ENCODE assay signal across 9 mouse cellular contexts in the genomic region with DNA sequence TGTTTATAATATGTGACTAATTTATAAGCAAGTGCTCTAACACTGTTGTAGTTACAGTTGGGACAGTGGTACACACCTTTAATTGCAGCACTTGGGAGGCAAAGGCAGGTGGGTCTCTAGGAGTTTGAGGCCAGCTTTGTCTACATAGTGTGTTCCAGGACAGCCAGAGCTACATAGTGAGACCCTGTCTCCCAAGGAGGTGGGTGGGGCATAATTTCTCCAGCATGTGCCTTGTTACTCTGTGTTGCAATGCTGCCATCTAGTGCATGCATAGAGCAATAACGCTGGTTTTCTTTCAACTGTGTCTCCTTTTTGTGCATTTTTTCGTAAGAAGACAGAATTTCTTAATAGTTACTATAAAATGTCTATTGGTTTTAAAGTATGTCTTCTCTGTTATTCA. TPM values are rescaled to one million over a fixed set of nuclear protein-coding genes. Genes with fewer than 3 reads are reported as not detected.
DNase-seq lines count a peak whose midpoint lies in the region; ATAC-seq and TF ChIP-seq lines count a peak whose summit lies in the region.
"Had no signal": no experiment of that assay in that cellular context is flagged by ENCODE, and none has a peak within 500 bp of the region (broad histone marks: within the 10 kb centered on the region; RNA-seq: fewer than 3 reads in every experiment).

No protein-coding gene starts in this region.

- intact Hi-C loops in left cerebral cortex, postnatal 14 days (cut with DNase I) = loop anchor here (5.0 to 10.0 kb wide), 2 partner anchors 87 to 379 kb away; a partner anchor contains a TSS

- H3K4me2 ChIP-seq in intestine, embryonic 16.5 days (ENCODE audit: low read depth, low read length) = no peak overlapping the region
- H3K4me2 ChIP-seq in midbrain, embryonic 12.5 days (replicated peaks) = no peak overlapping the region
- no peak overlapping the region for H3K4me2 ChIP-seq in stomach, embryonic 15.5 days
- H3K4me2 ChIP-seq: embryonic facial prominence, embryonic 13.5 days had no signal

- H3K9me3 ChIP-seq in intestine, embryonic 16.5 days (ENCODE audit: control insufficient read depth, low read length) = no peaks in the 10 kb centered on the region
- no peaks in the 10 kb centered on the region for H3K9me3 ChIP-seq in midbrain, embryonic 12.5 days
- no peaks in the 10 kb centered on the region for H3K9me3 ChIP-seq in stomach, embryonic 15.5 days
- H3K9me3 ChIP-seq: embryonic facial prominence, embryonic 13.5 days had no signal

- peak; percentile 46; the same call in 1 of the 2 replicates for ATAC-seq in intestine, embryonic 16.5 days
- ATAC-seq in midbrain, embryonic 12.5 days (ENCODE audit: low FRiP score, low read depth) = peak; percentile 92
- peak; percentile 43; the same call in 1 of the 2 replicates for ATAC-seq in stomach, embryonic 15.5 days (ENCODE audit: insufficient read depth, low FRiP score, low read depth)

- peak; percentile 7; the same call in 1 of the 2 replicates for TF ChIP-seq CTCF in testis, adult 2 months (IDR thresholded peaks at IDR 0.05; ENCODE audit: control insufficient read depth, insufficient read depth, insufficient replicate concordance, low read depth, low read length)

- no peaks in the 10 kb centered on the region for H3K36me3 ChIP-seq in testis, adult 2 months (ENCODE audit: control insufficient read depth, insufficient read depth, low read length)
- peaks cover 2% of the 10 kb centered on the region; the same call in 1 of the 2 replicates for H3K36me3 ChIP-seq in intestine, embryonic 16.5 days (ENCODE audit: control insufficient read depth, insufficient read depth, low read length)
- peaks cover 36% of the 10 kb centered on the region for H3K36me3 ChIP-seq in midbrain, embryonic 12.5 days
- H3K36me3 ChIP-seq in stomach, embryonic 15.5 days = peaks cover 4% of the 10 kb centered on the region; the same call in 1 of the 2 replicates

- DNase-seq in testis, postnatal 14 days (ENCODE audit: low spot score) = no peak
- DNase-seq in cerebellum, adult 8-10 months = peak; percentile 27
- peak; percentile 18 to 32 for DNase-seq in frontal cortex, postnatal 10 days (ENCODE audit: low spot score in 2 of 2)
- DNase-seq in left cerebral cortex, postnatal 14 days (ENCODE audit: low spot score in 2 of 2) = peak; percentile 54 to 58

- TF ChIP-seq POLR2A in testis, adult 2 months (IDR thresholded peaks at IDR 0.05; ENCODE audit: control insufficient read depth, low read depth, low read length) = no peak

- WGBS in intestine, embryonic 16.5 days = 43% methylated on average over 2 of the region's 2 CpGs
- WGBS in midbrain, embryonic 12.5 days = 42% methylated on average over 2 of the region's 2 CpGs
- WGBS in stomach, embryonic 15.5 days = 39% methylated on average over 2 of the region's 2 CpGs

- H3K4me1 ChIP-seq in testis, adult 2 months (ENCODE audit: control insufficient read depth, insufficient read depth, low read length) = no peaks in the 10 kb centered on the region
- H3K4me1 ChIP-seq in intestine, embryonic 16.5 days (ENCODE audit: control insufficient read depth, insufficient read depth, low read length) = no peaks in the 10 kb centered on the region
- no peaks in the 10 kb centered on the region for H3K4me1 ChIP-seq in midbrain, embryonic 12.5 days
- no peaks in the 10 kb centered on the region for H3K4me1 ChIP-seq in stomach, embryonic 15.5 days
- H3K4me1 ChIP-seq: embryonic facial prominence, embryonic 13.5 days had no signal

- no peak overlapping the region for H3K9ac ChIP-seq in intestine, embryonic 16.5 days (ENCODE audit: low read depth, low read length)
- no peak overlapping the region for H3K9ac ChIP-seq in midbrain, embryonic 12.5 days (replicated peaks)
- no peak overlapping the region for H3K9ac ChIP-seq in stomach, embryonic 15.5 days
- H3K9ac ChIP-seq: embryonic facial prominence, embryonic 13.5 days had no signal

- H3K4me3 ChIP-seq in testis, adult 2 months (ENCODE audit: control insufficient read depth, low read depth, low read length) = no peak overlapping the region
- H3K4me3 ChIP-seq in intestine, embryonic 16.5 days (ENCODE audit: low read length) = no peak overlapping the region
- no peak overlapping the region for H3K4me3 ChIP-seq in midbrain, embryonic 12.5 days
- H3K4me3 ChIP-seq in stomach, embryonic 15.5 days (replicated peaks) = no peak overlapping the region
- H3K4me3 ChIP-seq: embryonic facial prominence, embryonic 13.5 days had no signal

- no peak overlapping the region for H3K27ac ChIP-seq in testis, adult 2 months (ENCODE audit: control insufficient read depth, insufficient read depth, low read depth, low read length)
- no peak overlapping the region for H3K27ac ChIP-seq in intestine, embryonic 16.5 days (ENCODE audit: low read length)
- no peak overlapping the region for H3K27ac ChIP-seq in midbrain, embryonic 12.5 days (replicated peaks)
- no peak overlapping the region for H3K27ac ChIP-seq in stomach, embryonic 15.5 days
- H3K27ac ChIP-seq: embryonic facial prominence, embryonic 13.5 days had no signal

- H3K27me3 ChIP-seq in testis, adult 2 months (ENCODE audit: control insufficient read depth, insufficient read depth, low read length) = no peaks in the 10 kb centered on the region
- no peaks in the 10 kb centered on the region for H3K27me3 ChIP-seq in intestine, embryonic 16.5 days (replicated peaks; ENCODE audit: control insufficient read depth, insufficient read depth, low read length)
- no peaks in the 10 kb centered on the region for H3K27me3 ChIP-seq in midbrain, embryonic 12.5 days
- H3K27me3 ChIP-seq in stomach, embryonic 15.5 days (replicated peaks) = no peaks in the 10 kb centered on the region
- H3K27me3 ChIP-seq: embryonic facial prominence, embryonic 13.5 days had no signal

RNA-seq across cellular contexts. Expression of a gene that starts 33.4 kb away (rescaled TPM):
- polyA plus RNA-seq in testis, adult 2 months (2012; rRNA removed) = 40.6 and 40.8 TPM in 2 replicates
- 74.4 and 79.3 TPM in 2 replicates for polyA plus RNA-seq in intestine, embryonic 16.5 days (2015; fragmentation: Nextera tagmentation; extraction: Ambion mirVana)
- 100 to 1,000 TPM; 160 to 164 TPM for total RNA-seq in left cerebral cortex, postnatal 14 days (2021)
- 222 and 251 TPM in 2 replicates for polyA plus RNA-seq in midbrain, embryonic 12.5 days (2016; fragmentation: Nextera tagmentation; extraction: Ambion mirVana)
- 126 and 127 TPM in 2 replicates for polyA plus RNA-seq in stomach, embryonic 15.5 days (2015; fragmentation: Nextera tagmentation; extraction: Ambion mirVana)

RNA-seq across cellular contexts. Expression of a gene that starts 47.0 kb away (rescaled TPM):
- polyA plus RNA-seq in testis, adult 2 months (2012; rRNA removed) = 1.9 and 2.8 TPM in 2 replicates
- polyA plus RNA-seq in intestine, embryonic 16.5 days (2015; fragmentation: Nextera tagmentation; extraction: Ambion mirVana) = 16.2 and 18.0 TPM in 2 replicates
- total RNA-seq in left cerebral cortex, postnatal 14 days (2021) = 10 to 100 TPM; 17.9 to 18.6 TPM
- 28.1 and 28.5 TPM in 2 replicates for polyA plus RNA-seq in midbrain, embryonic 12.5 days (2016; fragmentation: Nextera tagmentation; extraction: Ambion mirVana)
- 13.3 and 16.2 TPM in 2 replicates for polyA plus RNA-seq in stomach, embryonic 15.5 days (2015; fragmentation: Nextera tagmentation; extraction: Ambion mirVana)

RNA-seq across cellular contexts. Expression of a gene that starts 47.1 kb away (rescaled TPM):
- 6.4 and 7.1 TPM in 2 replicates for polyA plus RNA-seq in testis, adult 2 months (2012; rRNA removed)
- polyA plus RNA-seq in intestine, embryonic 16.5 days (2015; fragmentation: Nextera tagmentation; extraction: Ambion mirVana) = 5.3 and 6.0 TPM in 2 replicates
- 10 to 100 TPM; 36.7 to 42.9 TPM for total RNA-seq in left cerebral cortex, postnatal 14 days (2021)
- 9.5 and 10.9 TPM in 2 replicates for polyA plus RNA-seq in midbrain, embryonic 12.5 days (2016; fragmentation: Nextera tagmentation; extraction: Ambion mirVana)
- 8.6 and 9.2 TPM in 2 replicates for polyA plus RNA-seq in stomach, embryonic 15.5 days (2015; fragmentation: Nextera tagmentation; extraction: Ambion mirVana)
